Mouse (Mus musculus) C2C12 (cell line): ENCODE data around the gene Mdfi. TPM values are rescaled to one million over a fixed set of nuclear protein-coding genes. Genes with fewer than 3 reads are reported as not detected.
"Not testable (repeated sequence)": the region's sequence is repeated elsewhere in the genome, so short reads cannot be mapped to it uniquely, and the experiment has no call there.

Source experiments
- H3K27me3 ChIP-seq: one replicate; pipeline ENCODE4 v1.6.1; 2011; ENCODE audit not compliant: control insufficient read depth, insufficient read depth, insufficient read length
- H3K36me3 ChIP-seq: one replicate; pipeline ENCODE4 v1.6.1; 2011; ENCODE audit not compliant: control insufficient read depth, insufficient read depth
- H3K4me3 ChIP-seq: one replicate; pipeline ENCODE4 v1.5.1; 2011; ENCODE audit warnings: mild to moderate bottlenecking, control low read depth; ENCODE audit not compliant: poor library complexity, insufficient read depth, severe bottlenecking
- H3K79me2 ChIP-seq: one replicate; pipeline ENCODE4 v1.6.1; 2011; ENCODE audit not compliant: control insufficient read depth, insufficient read depth
- H3K79me3 ChIP-seq: one replicate; pipeline ENCODE4 v1.6.1; 2011; ENCODE audit warnings: low read depth, control low read depth
- H3ac ChIP-seq: one replicate; pipeline ENCODE3; 2011; ENCODE audit warnings: low read depth; ENCODE audit not compliant: control insufficient read depth, insufficient read length
- CEBPB ChIP-seq: IDR thresholded peaks from one replicate; pipeline ENCODE4 v1.6.1; 2011; ENCODE audit warnings: low read depth, mild to moderate bottlenecking, control low read depth, moderate library complexity
- CTCF ChIP-seq: IDR thresholded peaks from one replicate; pipeline ENCODE4 v1.5.1; 2011; ENCODE audit not compliant: control insufficient read depth, insufficient read depth, insufficient read length
- FOSL1 ChIP-seq: IDR thresholded peaks from one replicate; pipeline ENCODE4 v1.8.0; 2011; ENCODE audit warnings: mild to moderate bottlenecking, low read length; ENCODE audit not compliant: poor library complexity, insufficient read depth, severe bottlenecking
- MAX ChIP-seq: IDR thresholded peaks from one replicate; pipeline ENCODE4 v1.6.1; 2011; ENCODE audit warnings: mild to moderate bottlenecking, control low read depth
- MYOD1 ChIP-seq: IDR thresholded peaks from one replicate; pipeline ENCODE4 v1.6.1; 2011; ENCODE audit warnings: low read depth; ENCODE audit not compliant: control insufficient read depth, insufficient read length
- MYOG ChIP-seq: IDR thresholded peaks from one replicate; pipeline ENCODE4 v1.6.1; 2011; ENCODE audit not compliant: control insufficient read depth, insufficient read length; ENCODE audit errors: extremely low read depth
- USF1 ChIP-seq: IDR thresholded peaks from one replicate; pipeline ENCODE4 v1.6.1; 2011; ENCODE audit warnings: low read depth, mild to moderate bottlenecking, control low read depth, moderate library complexity
- polyA plus RNA-seq: library from polyadenylated mRNA; unstranded; fragments of >200 nt; fragmentation: generic; extraction: Trizol; gene quantifications from one replicate; pipeline ENCODE4 v1.2.1, GENCODE M21; 2012; ENCODE audit warnings: missing spikeins

Mdfi gene
- polyA plus RNA-seq, 1 experiment: 0.68 TPM

DNA sequence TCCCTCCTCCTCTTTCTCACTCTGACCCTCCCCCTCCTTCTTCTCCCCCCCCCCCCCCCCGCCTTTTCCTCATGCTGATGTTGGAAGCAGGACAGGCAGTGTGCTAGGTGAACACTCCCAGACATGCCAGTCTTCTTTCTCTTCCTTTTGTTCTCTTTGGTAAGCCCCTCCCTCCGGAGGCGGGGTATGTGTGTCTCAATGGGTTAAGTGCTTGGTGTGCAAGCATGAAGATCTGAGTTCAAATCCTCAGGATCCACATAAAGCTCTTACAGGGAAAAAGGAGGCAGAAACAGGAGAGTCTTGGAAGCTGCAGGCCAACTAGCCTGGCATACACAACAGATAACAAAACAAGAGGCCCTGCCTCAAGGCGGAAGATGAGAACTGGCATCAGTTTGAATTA, 18.8 kb upstream of the Mdfi start:
- H3K27me3 ChIP-seq: peaks cover 7% of the 10 kb centered on the region
- H3K79me2 ChIP-seq: no peaks in the 10 kb centered on the region
- no peaks in the 10 kb centered on the region for H3K79me3 ChIP-seq
- no peak overlapping the region for H3ac ChIP-seq
- no peaks in the 10 kb centered on the region for H3K36me3 ChIP-seq
- TF ChIP-seq CTCF (no peak), MAX (no peak), FOSL1 (no peak), CEBPB (no peak), MYOD1 (no peak), MYOG (no peak), USF1 (no peak)
- H3K4me3 ChIP-seq: no peak overlapping the region

DNA sequence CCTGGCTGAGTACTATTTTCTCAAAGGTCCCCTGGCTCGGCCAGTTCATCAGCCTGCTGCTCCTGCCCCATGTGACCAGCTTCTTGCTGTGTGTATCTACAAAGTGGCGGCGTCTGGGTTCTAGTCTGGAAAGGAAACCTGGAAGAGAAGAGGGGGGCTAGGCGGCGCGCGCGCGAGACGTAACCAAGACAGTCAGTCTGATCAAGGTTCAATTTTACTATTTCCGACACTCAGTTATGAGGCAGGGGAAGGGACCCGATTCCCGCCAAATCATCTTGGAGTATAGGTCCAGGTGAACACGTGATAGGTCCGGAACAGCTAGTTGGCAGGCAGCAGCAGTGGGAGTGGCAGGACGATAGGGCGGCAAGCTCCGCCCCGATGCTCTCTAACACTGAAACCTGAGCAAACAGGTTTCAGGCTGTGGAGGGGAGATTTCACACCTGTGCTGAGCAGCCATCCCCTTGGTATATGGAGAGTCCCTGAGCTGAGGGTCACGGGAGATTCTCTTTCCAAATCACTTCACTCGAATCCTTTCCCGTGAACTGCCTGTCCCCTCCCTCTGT, 17.4 kb upstream of the Mdfi start:
- not testable (repeated sequence) for H3ac ChIP-seq, H3K36me3 ChIP-seq, H3K27me3 ChIP-seq, H3K4me3 ChIP-seq, H3K79me2 ChIP-seq, H3K79me3 ChIP-seq

DNA sequence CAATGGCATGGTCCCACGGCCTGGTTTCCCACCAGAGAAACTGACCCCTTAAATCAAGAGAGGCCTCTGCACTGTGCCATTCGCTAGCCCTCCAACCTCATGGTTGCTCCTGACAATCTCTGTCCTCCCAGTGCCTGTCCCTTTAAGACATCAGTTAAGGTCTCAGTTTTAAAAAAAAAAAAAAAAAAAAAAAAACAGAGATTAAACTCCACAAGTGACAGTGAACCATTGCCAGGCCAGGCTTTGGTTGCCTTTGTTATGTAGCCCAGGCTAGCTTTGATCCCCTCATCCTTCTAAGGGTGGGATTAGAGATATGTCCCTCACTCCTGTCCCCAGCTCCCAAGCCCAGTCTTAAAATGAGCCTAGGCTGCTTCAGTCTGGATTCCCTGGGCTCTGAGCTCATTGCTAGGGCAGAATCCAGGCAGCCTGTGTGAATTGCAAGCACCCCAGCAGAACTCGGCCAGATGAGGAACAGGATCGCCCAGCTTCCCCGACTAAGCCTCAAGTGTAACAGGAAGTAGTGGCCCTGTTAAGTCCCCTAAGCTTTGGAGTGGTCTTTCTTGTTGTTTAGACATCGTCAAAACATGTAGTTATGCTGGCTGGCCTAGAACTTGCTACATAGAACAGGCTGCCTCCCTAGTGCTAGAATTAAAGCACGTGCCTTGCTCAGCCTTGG, 16.3 kb upstream of the Mdfi start:
- no peak overlapping the region for H3ac ChIP-seq
- H3K27me3 ChIP-seq: peaks cover 7% of the 10 kb centered on the region
- H3K36me3 ChIP-seq: no peaks in the 10 kb centered on the region
- no peaks in the 10 kb centered on the region for H3K79me3 ChIP-seq
- no peak overlapping the region for H3K4me3 ChIP-seq
- TF ChIP-seq MAX: no peak
- no peak for TF ChIP-seq USF1
- TF ChIP-seq MYOG: no peak
- no peak for TF ChIP-seq MYOD1
- TF ChIP-seq FOSL1: no peak
- no peak for TF ChIP-seq CTCF
- no peak for TF ChIP-seq CEBPB
- no peaks in the 10 kb centered on the region for H3K79me2 ChIP-seq

DNA sequence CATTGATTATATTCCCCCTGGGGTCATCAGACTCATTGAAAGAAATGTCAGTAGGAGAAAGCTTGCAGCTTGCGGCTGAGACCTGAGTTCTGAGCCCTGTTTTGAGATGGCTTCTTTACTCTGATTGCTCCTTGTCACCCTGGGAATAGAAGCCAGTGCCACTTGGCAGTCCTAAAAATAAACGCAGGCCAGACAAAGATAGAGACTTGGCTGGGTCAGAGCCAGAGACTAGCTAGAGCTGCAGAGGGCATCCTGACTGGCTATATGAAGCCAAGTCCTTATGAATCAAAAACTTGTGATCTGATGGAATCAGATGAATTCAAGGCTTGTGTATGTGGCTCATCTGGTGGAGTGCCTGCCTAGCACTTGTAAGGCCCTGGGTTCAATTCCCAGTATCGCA, 15.5 kb upstream of the Mdfi start:
- Histone ChIP-seq H3K4me3 (no peak overlapping the region), H3K79me2 (no peaks in the 10 kb centered on the region), H3K27me3 (peaks cover 7% of the 10 kb centered on the region), H3K36me3 (no peaks in the 10 kb centered on the region), H3K79me3 (no peaks in the 10 kb centered on the region), H3ac (no peak overlapping the region)
- TF ChIP-seq MYOG (no peak), USF1 (no peak), CTCF (no peak), MAX (no peak), CEBPB (no peak), FOSL1 (no peak), MYOD1 (no peak)

DNA sequence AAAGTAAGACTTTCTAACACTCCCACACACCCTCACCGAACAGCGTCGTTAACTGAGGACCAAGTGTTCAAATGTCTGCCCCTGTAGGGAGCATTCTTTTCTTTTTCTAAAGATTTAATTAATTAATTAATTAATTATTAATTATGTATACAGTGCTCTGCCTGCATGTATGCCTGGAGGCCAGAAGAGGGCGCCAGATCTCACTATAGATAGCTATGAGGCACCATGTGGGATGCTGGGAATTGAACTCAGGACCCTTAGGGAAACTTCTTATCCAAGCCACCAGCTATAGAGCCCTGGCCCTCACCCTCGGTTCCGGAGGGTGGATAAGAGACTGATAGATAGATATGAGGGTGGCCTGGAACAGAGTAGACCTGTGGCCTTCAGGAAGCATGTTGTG, 13.5 kb upstream of the Mdfi start:
- H3K36me3 ChIP-seq: no peaks in the 10 kb centered on the region
- TF ChIP-seq FOSL1 (no peak), USF1 (no peak), MYOG (no peak), MYOD1 (no peak), MAX (no peak), CEBPB (no peak), CTCF (no peak)
- no peak overlapping the region for H3K4me3 ChIP-seq
- no peaks in the 10 kb centered on the region for H3K79me3 ChIP-seq
- no peaks in the 10 kb centered on the region for H3K79me2 ChIP-seq
- H3ac ChIP-seq: no peak overlapping the region
- H3K27me3 ChIP-seq: peaks cover 7% of the 10 kb centered on the region

DNA sequence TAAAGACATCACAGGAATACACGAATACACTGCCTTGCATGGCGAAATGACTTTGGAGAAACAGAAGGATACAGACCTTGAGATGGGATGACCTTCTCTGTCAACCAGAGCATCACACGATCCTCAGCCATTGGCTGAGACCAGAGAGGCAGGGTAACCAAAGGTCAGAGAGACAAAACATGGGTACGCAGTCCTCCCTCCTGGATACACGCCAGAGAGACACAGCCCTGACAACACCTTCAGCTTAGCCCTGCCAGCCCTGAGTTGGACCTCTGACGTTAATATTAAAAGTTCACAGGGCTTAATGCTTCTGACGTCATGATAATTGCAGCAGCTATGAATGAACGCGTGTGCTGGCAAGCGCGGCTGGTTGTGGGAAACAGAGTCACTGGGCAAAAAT, 11.1 kb upstream of the Mdfi start:
- no peak overlapping the region for H3K4me3 ChIP-seq
- H3K79me2 ChIP-seq: no peaks in the 10 kb centered on the region
- no peaks in the 10 kb centered on the region for H3K79me3 ChIP-seq
- no peaks in the 10 kb centered on the region for H3K27me3 ChIP-seq
- TF ChIP-seq MYOG (no peak), CEBPB (no peak), MAX (no peak), FOSL1 (no peak), MYOD1 (no peak), CTCF (no peak), USF1 (no peak)
- H3K36me3 ChIP-seq: no peaks in the 10 kb centered on the region
- no peak overlapping the region for H3ac ChIP-seq
